Mouse (Mus musculus): ENCODE data around the gene Map2k4. TPM values are rescaled to one million over a fixed set of nuclear protein-coding genes. Genes with fewer than 3 reads are reported as not detected.

The Map2k4 gene
- polyA plus RNA-seq, 1 experiment from 2014 or later: 85.2 TPM

DNA sequence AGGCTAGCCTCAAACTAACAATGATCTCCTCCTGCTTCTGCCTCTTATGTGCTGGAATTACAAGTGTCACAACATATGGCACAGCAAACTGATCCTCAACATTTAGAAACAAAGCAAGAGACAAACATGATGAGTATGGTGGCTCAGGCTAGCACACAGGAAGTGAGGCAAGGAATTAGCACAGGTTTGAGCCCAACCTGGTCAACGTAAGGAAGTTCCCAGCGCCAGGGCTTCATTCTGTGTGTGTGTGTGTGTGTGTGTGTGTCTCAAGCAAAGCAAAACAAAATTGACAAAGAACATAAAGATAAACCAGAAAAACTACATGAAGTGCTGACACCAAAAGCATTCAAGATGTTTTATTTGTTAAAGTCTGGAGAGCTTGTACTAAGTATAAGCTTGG, 27.2 kb downstream of the Map2k4 start:
- Histone ChIP-seq H3K9me3 (replicated peaks; ENCODE audit: control insufficient read depth, low read length) (no peaks in the 10 kb centered on the region), H3K9ac (ENCODE audit: low read length) (no peak overlapping the region), H3K27ac (ENCODE audit: low read depth, low read length) (no peak overlapping the region), H3K27me3 (replicated peaks; ENCODE audit: control insufficient read depth, insufficient read depth, low read length) (no peaks in the 10 kb centered on the region), H3K4me2 (ENCODE audit: low read length) (no peak overlapping the region), H3K4me3 (ENCODE audit: low read depth, low read length) (no peak overlapping the region), H3K4me1 (ENCODE audit: control insufficient read depth, insufficient read depth, low read length) (no peaks in the 10 kb centered on the region), H3K36me3 (ENCODE audit: control insufficient read depth, insufficient read depth, low read length) (no peaks in the 10 kb centered on the region)
- 100% methylated on average over 2 of the region's 2 CpGs for WGBS
- no peak for ATAC-seq
- no peak for DNase-seq (ENCODE audit: low spot score)

GRCm38 (mm10) chr11:65759350-65759749, 28.7 kb downstream of the Map2k4 start:
- Histone ChIP-seq H3K4me2 (ENCODE audit: low read length) (no peak overlapping the region), H3K9ac (ENCODE audit: low read length) (no peak overlapping the region), H3K9me3 (replicated peaks; ENCODE audit: control insufficient read depth, low read length) (no peaks in the 10 kb centered on the region), H3K36me3 (ENCODE audit: control insufficient read depth, insufficient read depth, low read length) (0 out of 2 replicates have a peak, but pooled peaks cover under 1% of the 10 kb centered on the region), H3K27ac (ENCODE audit: low read depth, low read length) (no peak overlapping the region), H3K4me1 (ENCODE audit: control insufficient read depth, insufficient read depth, low read length) (no peaks in the 10 kb centered on the region), H3K27me3 (replicated peaks; ENCODE audit: control insufficient read depth, insufficient read depth, low read length) (no peaks in the 10 kb centered on the region), H3K4me3 (ENCODE audit: low read depth, low read length) (no peak overlapping the region)
- DNase-seq (ENCODE audit: low spot score) (no peak), ATAC-seq (no peak)
- 96% methylated on average over 1 of the region's 1 CpGs for WGBS

GRCm38 (mm10) chr11:65754161-65754560, 33.9 kb downstream of the Map2k4 start:
- Histone ChIP-seq H3K27ac (ENCODE audit: low read depth, low read length) (no peak overlapping the region), H3K36me3 (ENCODE audit: control insufficient read depth, insufficient read depth, low read length) (0 out of 2 replicates have a peak, but pooled peaks cover 3% of the 10 kb centered on the region), H3K4me1 (ENCODE audit: control insufficient read depth, insufficient read depth, low read length) (no peaks in the 10 kb centered on the region), H3K27me3 (replicated peaks; ENCODE audit: control insufficient read depth, insufficient read depth, low read length) (no peaks in the 10 kb centered on the region), H3K9me3 (replicated peaks; ENCODE audit: control insufficient read depth, low read length) (no peaks in the 10 kb centered on the region), H3K4me3 (ENCODE audit: low read depth, low read length) (no peak overlapping the region), H3K4me2 (ENCODE audit: low read length) (no peak overlapping the region), H3K9ac (ENCODE audit: low read length) (no peak overlapping the region)
- ATAC-seq (no peak), DNase-seq (ENCODE audit: low spot score) (no peak)
- WGBS: 85% methylated on average over 4 of the region's 4 CpGs

- Histone ChIP-seq H3K4me2 (ENCODE audit: low read length) (no peak overlapping the region), H3K9ac (ENCODE audit: low read length) (no peak overlapping the region), H3K4me1 (ENCODE audit: control insufficient read depth, insufficient read depth, low read length) (no peaks in the 10 kb centered on the region), H3K36me3 (ENCODE audit: control insufficient read depth, insufficient read depth, low read length) (0 out of 2 replicates have a peak, but pooled peaks cover 3% of the 10 kb centered on the region), H3K27me3 (replicated peaks; ENCODE audit: control insufficient read depth, insufficient read depth, low read length) (no peaks in the 10 kb centered on the region), H3K27ac (ENCODE audit: low read depth, low read length) (no peak overlapping the region), H3K9me3 (replicated peaks; ENCODE audit: control insufficient read depth, low read length) (no peaks in the 10 kb centered on the region), H3K4me3 (ENCODE audit: low read depth, low read length) (no peak overlapping the region)
- DNase-seq (ENCODE audit: low spot score) (no peak), ATAC-seq (no peak)
- WGBS: 94% methylated on average over 2 of the region's 2 CpGs
These were observed 34.5 kb downstream of the Map2k4 start for GRCm38 (mm10) chr11:65753593-65753992.

DNA sequence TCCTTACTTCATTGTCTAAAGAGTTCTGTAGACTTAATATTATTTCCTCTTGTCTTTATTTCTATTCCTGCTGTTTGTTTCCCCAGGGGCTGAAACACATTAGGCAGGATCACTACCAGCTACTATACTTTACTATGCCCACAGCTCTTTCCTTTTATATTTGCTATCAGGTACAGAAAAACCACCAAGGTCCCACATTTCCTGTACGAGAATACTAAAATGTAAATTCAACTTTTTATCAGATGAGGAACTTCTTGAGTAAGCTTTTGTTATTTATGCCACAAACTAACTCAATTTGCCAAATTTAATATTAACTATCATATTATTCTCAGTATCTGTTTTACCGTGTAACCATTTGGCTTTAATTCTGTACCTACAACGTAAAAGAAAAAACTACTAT, 37.6 kb downstream of the Map2k4 start:
- Histone ChIP-seq H3K27me3 (replicated peaks; ENCODE audit: control insufficient read depth, insufficient read depth, low read length) (no peaks in the 10 kb centered on the region), H3K4me3 (ENCODE audit: low read depth, low read length) (no peak overlapping the region), H3K36me3 (ENCODE audit: control insufficient read depth, insufficient read depth, low read length) (0 out of 2 replicates have a peak, but pooled peaks cover 3% of the 10 kb centered on the region), H3K27ac (ENCODE audit: low read depth, low read length) (no peak overlapping the region), H3K9ac (ENCODE audit: low read length) (no peak overlapping the region), H3K4me2 (ENCODE audit: low read length) (no peak overlapping the region), H3K9me3 (replicated peaks; ENCODE audit: control insufficient read depth, low read length) (no peaks in the 10 kb centered on the region), H3K4me1 (ENCODE audit: control insufficient read depth, insufficient read depth, low read length) (peaks cover 7% of the 10 kb centered on the region)
- ATAC-seq (no peak), DNase-seq (ENCODE audit: low spot score) (no peak)
- WGBS: 95% methylated on average over 3 of the region's 3 CpGs

GRCm38 (mm10) chr11:65747433-65747832, 40.7 kb downstream of the Map2k4 start:
- H3K36me3 ChIP-seq (ENCODE audit: control insufficient read depth, insufficient read depth, low read length): no peaks in the 10 kb centered on the region
- no peak for ATAC-seq
- DNase-seq (ENCODE audit: low spot score): no peak
- H3K4me3 ChIP-seq (ENCODE audit: low read depth, low read length): no peak overlapping the region
- H3K9me3 ChIP-seq (replicated peaks; ENCODE audit: control insufficient read depth, low read length): no peaks in the 10 kb centered on the region
- peaks cover 7% of the 10 kb centered on the region for H3K4me1 ChIP-seq (ENCODE audit: control insufficient read depth, insufficient read depth, low read length)
- H3K4me2 ChIP-seq (ENCODE audit: low read length): no peak overlapping the region
- no peak overlapping the region for H3K9ac ChIP-seq (ENCODE audit: low read length)
- no peak overlapping the region for H3K27ac ChIP-seq (ENCODE audit: low read depth, low read length)
- no peaks in the 10 kb centered on the region for H3K27me3 ChIP-seq (replicated peaks; ENCODE audit: control insufficient read depth, insufficient read depth, low read length)

DNA sequence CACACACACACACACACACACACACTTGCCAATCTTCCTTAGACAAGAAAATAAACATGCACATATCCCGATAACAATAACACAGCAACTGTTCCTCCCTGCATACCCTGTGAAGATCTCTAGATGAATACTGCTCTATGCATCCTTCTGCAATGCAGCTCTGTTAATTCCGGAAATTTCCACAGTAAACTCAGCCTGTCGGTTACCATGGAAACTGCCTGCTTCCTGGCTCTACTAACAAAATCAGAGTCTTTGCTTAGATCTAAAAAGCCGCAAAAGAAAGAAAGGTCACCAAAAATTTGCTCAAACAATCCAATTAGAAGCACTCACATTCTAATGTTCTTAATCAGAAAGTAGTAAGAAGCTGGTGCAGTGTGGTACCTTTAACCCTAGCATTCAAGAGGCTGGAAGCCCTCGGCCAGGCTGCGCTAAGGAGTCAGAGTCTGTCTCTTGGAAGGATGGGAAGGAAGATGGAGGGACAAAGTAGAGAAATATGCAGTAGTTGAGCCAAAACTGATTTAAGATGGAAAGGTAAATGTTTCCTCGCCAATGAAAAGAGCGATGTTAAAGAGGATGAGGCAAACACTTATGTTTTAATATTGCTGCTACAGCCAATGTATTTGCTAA, 42.3 kb downstream of the Map2k4 start:
- Histone ChIP-seq H3K27me3 (replicated peaks; ENCODE audit: control insufficient read depth, insufficient read depth, low read length) (no peaks in the 10 kb centered on the region), H3K4me1 (ENCODE audit: control insufficient read depth, insufficient read depth, low read length) (peaks cover 7% of the 10 kb centered on the region), H3K27ac (ENCODE audit: low read depth, low read length) (no peak overlapping the region; the same call in 1 of the 2 replicates), H3K4me3 (ENCODE audit: low read depth, low read length) (no peak overlapping the region), H3K4me2 (ENCODE audit: low read length) (no peak overlapping the region), H3K36me3 (ENCODE audit: control insufficient read depth, insufficient read depth, low read length) (no peaks in the 10 kb centered on the region), H3K9ac (ENCODE audit: low read length) (no peak overlapping the region), H3K9me3 (replicated peaks; ENCODE audit: control insufficient read depth, low read length) (no peaks in the 10 kb centered on the region)
- 75% methylated on average over 8 of the region's 8 CpGs for WGBS
- DNase-seq (ENCODE audit: low spot score) (peak; percentile 81), ATAC-seq (peak; percentile 67; the same call in 1 of the 2 replicates)

DNA sequence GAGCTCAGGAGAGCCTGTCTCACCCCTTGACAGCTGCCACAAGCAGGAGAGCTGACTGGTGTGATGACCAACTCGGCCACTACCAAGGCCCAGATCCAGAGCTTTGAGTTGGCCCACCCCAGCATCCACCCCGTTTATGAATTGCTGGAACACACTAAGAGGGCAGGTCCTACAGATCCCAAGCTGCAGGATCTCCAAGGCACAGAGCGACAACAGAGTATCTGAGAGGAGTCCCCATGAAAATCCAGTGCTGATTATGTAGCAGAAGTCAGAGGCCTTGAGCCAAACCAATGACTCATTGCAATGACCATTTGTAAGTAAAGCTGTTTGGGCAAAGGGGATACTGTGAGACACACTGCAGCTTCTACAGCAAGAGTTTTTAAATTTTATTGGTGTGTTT, 44.2 kb downstream of the Map2k4 start:
- Histone ChIP-seq H3K36me3 (ENCODE audit: control insufficient read depth, insufficient read depth, low read length) (no peaks in the 10 kb centered on the region), H3K4me2 (ENCODE audit: low read length) (no peak overlapping the region), H3K27ac (ENCODE audit: low read depth, low read length) (no peak overlapping the region), H3K4me3 (ENCODE audit: low read depth, low read length) (no peak overlapping the region), H3K9ac (ENCODE audit: low read length) (no peak overlapping the region), H3K4me1 (ENCODE audit: control insufficient read depth, insufficient read depth, low read length) (peaks cover 7% of the 10 kb centered on the region), H3K27me3 (replicated peaks; ENCODE audit: control insufficient read depth, insufficient read depth, low read length) (no peaks in the 10 kb centered on the region), H3K9me3 (replicated peaks; ENCODE audit: control insufficient read depth, low read length) (no peaks in the 10 kb centered on the region)
- WGBS: 92% methylated on average over 3 of the region's 3 CpGs
- no peak for DNase-seq (ENCODE audit: low spot score)
- no peak for ATAC-seq

GRCm38 (mm10) chr11:65740811-65741210, 47.3 kb downstream of the Map2k4 start:
- DNase-seq (ENCODE audit: low spot score) (no peak), ATAC-seq (no peak)
- WGBS: 80% methylated on average over 5 of the region's 5 CpGs
- Histone ChIP-seq H3K4me3 (ENCODE audit: low read depth, low read length) (no peak overlapping the region), H3K27me3 (replicated peaks; ENCODE audit: control insufficient read depth, insufficient read depth, low read length) (no peaks in the 10 kb centered on the region), H3K4me1 (ENCODE audit: control insufficient read depth, insufficient read depth, low read length) (peaks cover 1% of the 10 kb centered on the region; the same call in 1 of the 2 replicates), H3K27ac (ENCODE audit: low read depth, low read length) (no peak overlapping the region), H3K36me3 (ENCODE audit: control insufficient read depth, insufficient read depth, low read length) (no peaks in the 10 kb centered on the region), H3K4me2 (ENCODE audit: low read length) (no peak overlapping the region), H3K9ac (ENCODE audit: low read length) (no peak overlapping the region), H3K9me3 (replicated peaks; ENCODE audit: control insufficient read depth, low read length) (no peaks in the 10 kb centered on the region)

Data from forebrain, embryonic 14.5 days (tissue).